12 mouse cellular contexts compared by ENCODE assay signal in genomic region chr1:131586836-131587235, GRCm38 (mm10). TPM values are rescaled to one million over a fixed set of nuclear protein-coding genes. Genes with fewer than 3 reads are reported as not detected.
A peak's percentile ranks its signal among the peaks of the same experiment; 100 is the strongest.
DNase-seq lines count a peak whose midpoint lies in the region; ATAC-seq and TF ChIP-seq lines count a peak whose summit lies in the region.
"Had no signal": no experiment of that assay in that cellular context is flagged by ENCODE, and none has a peak within 500 bp of the region (broad histone marks: within the 10 kb centered on the region; RNA-seq: fewer than 3 reads in every experiment).

No protein-coding gene starts in this region.

- H3K4me2 ChIP-seq in hindbrain, postnatal 0 days (ENCODE audit: low read depth, low read length): no peak overlapping the region
- no peak overlapping the region for H3K4me2 ChIP-seq in hindbrain, embryonic 14.5 days (replicated peaks)

- H3K27ac ChIP-seq in hindbrain, postnatal 0 days: no peak overlapping the region
- no peak overlapping the region for H3K27ac ChIP-seq in hindbrain, embryonic 14.5 days

- no peak for TF ChIP-seq CTCF in hindbrain, postnatal 0 days (IDR thresholded peaks at IDR 0.05; ENCODE audit: low read depth)

- H3K36me3 ChIP-seq in hindbrain, postnatal 0 days (ENCODE audit: insufficient read depth, low read length): no peaks in the 10 kb centered on the region
- no peaks in the 10 kb centered on the region for H3K36me3 ChIP-seq in hindbrain, embryonic 14.5 days (replicated peaks; ENCODE audit: control insufficient read depth, insufficient read depth)

- no peaks in the 10 kb centered on the region for H3K9me3 ChIP-seq in hindbrain, postnatal 0 days (ENCODE audit: low read length)
- no peaks in the 10 kb centered on the region; the same call in 1 of the 2 replicates for H3K9me3 ChIP-seq in hindbrain, embryonic 14.5 days (ENCODE audit: control insufficient read depth, low read length)

- intact Hi-C loops in left cerebral cortex, postnatal 25 days (cut with DNase I): no loop called here

- WGBS in hindbrain, postnatal 0 days: 50% methylated on average over 8 of the region's 8 CpGs
- 63% methylated on average over 8 of the region's 8 CpGs for WGBS in hindbrain, embryonic 14.5 days

- H3K4me3 ChIP-seq in hindbrain, postnatal 0 days (ENCODE audit: low read length): no peak overlapping the region
- no peak overlapping the region for H3K4me3 ChIP-seq in hindbrain, embryonic 14.5 days (replicated peaks; ENCODE audit: low read length)

- no peaks in the 10 kb centered on the region for H3K27me3 ChIP-seq in hindbrain, postnatal 0 days (ENCODE audit: insufficient read depth, low read length)
- H3K27me3 ChIP-seq in hindbrain, embryonic 14.5 days (ENCODE audit: control insufficient read depth, insufficient read depth, low read length): no peaks in the 10 kb centered on the region

- H3K9ac ChIP-seq in hindbrain, postnatal 0 days (replicated peaks; ENCODE audit: low read length): no peak overlapping the region
- H3K9ac ChIP-seq in hindbrain, embryonic 14.5 days: no peak overlapping the region

- H3K4me1 ChIP-seq in hindbrain, postnatal 0 days (ENCODE audit: insufficient read depth, low read length): no peaks in the 10 kb centered on the region; the same call in 1 of the 2 replicates
- no peaks in the 10 kb centered on the region for H3K4me1 ChIP-seq in hindbrain, embryonic 14.5 days (replicated peaks; ENCODE audit: control insufficient read depth, insufficient read depth, low read length)

- peak; percentile 56 for ATAC-seq in hindbrain, postnatal 0 days
- ATAC-seq in hindbrain, embryonic 14.5 days (ENCODE audit: low FRiP score): no peak
- ATAC-seq: intestine, embryonic 16.5 days; midbrain, embryonic 16.5 days had no signal

- peak; percentile 59 for DNase-seq in hindbrain, postnatal 0 days (ENCODE audit: low spot score)
- DNase-seq in hindbrain, embryonic 14.5 days (ENCODE audit: low spot score): no peak
- DNase-seq in NIH3T3 (ENCODE audit: low read depth): peak; percentile 77
- DNase-seq in adrenal gland, postnatal 10 days: peak; percentile 33
- peak; percentile 49 to 58 for DNase-seq in left cerebral cortex, postnatal 25 days (ENCODE audit: low spot score in 2 of 2)
- no peak for DNase-seq in testis, postnatal 14 days (ENCODE audit: low spot score)
- DNase-seq in urinary bladder, postnatal 10 days (ENCODE audit: low spot score): no peak

RNA-seq across cellular contexts. Expression of gene Avpr1b, which starts 12.2 kb away (rescaled TPM):
- total RNA-seq in hindbrain, postnatal 0 days (2014; rRNA removed): not detected in 2 replicates
- polyA plus RNA-seq in hindbrain, postnatal 0 days (2015; fragmentation: Nextera tagmentation; extraction: Ambion mirVana): not detected in 2 replicates
- not detected in 2 replicates for polyA plus RNA-seq in hindbrain, embryonic 14.5 days (2014; fragmentation: Nextera tagmentation; extraction: Ambion mirVana)
- under 1 TPM; 0.12 to 0.15 TPM for total RNA-seq in adrenal gland, postnatal 10 days (2021)
- not detected for total RNA-seq in left cerebral cortex, postnatal 25 days (2021)
- total RNA-seq: liver, adult 2 months had no signal
- polyA plus RNA-seq: gonadal fat pad, adult 2 months; liver, adult 2 months; midbrain, embryonic 16.5 days; urinary bladder, adult 2 months had no signal

RNA-seq across cellular contexts. Expression of gene Ctse, which starts 51.3 kb away (rescaled TPM):
- not detected in 2 replicates for total RNA-seq in hindbrain, postnatal 0 days (2014; rRNA removed)
- polyA plus RNA-seq in hindbrain, postnatal 0 days (2015; fragmentation: Nextera tagmentation; extraction: Ambion mirVana): not detected in 2 replicates
- 0.16 TPM in 1 of 2 replicates, not detected in the other for polyA plus RNA-seq in hindbrain, embryonic 14.5 days (2014; fragmentation: Nextera tagmentation; extraction: Ambion mirVana)
- 10 to 100 TPM in 1 of 2 experiments, 1 to 10 TPM in 1; 9.9 to 21.1 TPM for total RNA-seq in adrenal gland, postnatal 10 days (2021)
- total RNA-seq in left cerebral cortex, postnatal 25 days (2021): not detected
- total RNA-seq: liver, adult 2 months had no signal
- polyA plus RNA-seq: midbrain, embryonic 16.5 days had no signal

RNA-seq across cellular contexts. Expression of gene Fam72a, which starts 59.1 kb away (rescaled TPM):
- total RNA-seq in hindbrain, postnatal 0 days (2014; rRNA removed): 0.11 TPM in 1 of 2 replicates, not detected in the other
- 0.98 and 1.4 TPM in 2 replicates for polyA plus RNA-seq in hindbrain, postnatal 0 days (2015; fragmentation: Nextera tagmentation; extraction: Ambion mirVana)
- 0.91 and 1.4 TPM in 2 replicates for polyA plus RNA-seq in hindbrain, embryonic 14.5 days (2014; fragmentation: Nextera tagmentation; extraction: Ambion mirVana)
- 1 to 10 TPM; 1.5 to 1.7 TPM for total RNA-seq in adrenal gland, postnatal 10 days (2021)
- total RNA-seq in left cerebral cortex, postnatal 25 days (2021): 1 to 10 TPM; 1.1 to 1.2 TPM

RNA-seq across cellular contexts. Expression of gene Srgap2, which starts 59.7 kb away (rescaled TPM):
- 62.8 and 69.3 TPM in 2 replicates for total RNA-seq in hindbrain, postnatal 0 days (2014; rRNA removed)
- 23.3 and 24.5 TPM in 2 replicates for polyA plus RNA-seq in hindbrain, postnatal 0 days (2015; fragmentation: Nextera tagmentation; extraction: Ambion mirVana)
- 33.6 and 35.3 TPM in 2 replicates for polyA plus RNA-seq in hindbrain, embryonic 14.5 days (2014; fragmentation: Nextera tagmentation; extraction: Ambion mirVana)
- 10 to 100 TPM; 27.1 to 35.8 TPM for total RNA-seq in adrenal gland, postnatal 10 days (2021)
- 10 to 100 TPM; 82.7 to 83.7 TPM for total RNA-seq in left cerebral cortex, postnatal 25 days (2021)

Comparison
In these comparisons a context has a peak if more than half of its experiments do, and no peak if none do; other contexts are left out.
1. DNase-seq: peak in hindbrain, postnatal 0 days (single experiment), NIH3T3 (single experiment), adrenal gland, postnatal 10 days (single experiment) and left cerebral cortex, postnatal 25 days (2 of 2); none in hindbrain, embryonic 14.5 days (single experiment), testis, postnatal 14 days (single experiment) and urinary bladder, postnatal 10 days (single experiment).
2. RNA of gene Ctse, which starts 51.3 kb away (total RNA-seq): 9.9 to 21.1 TPM in adrenal gland, postnatal 10 days; not detected in left cerebral cortex, postnatal 25 days and not detected in hindbrain, postnatal 0 days; every median in the first group is over 4 times any median in the second.